Mouse (Mus musculus): ENCODE results near the gene Kmt5a. TPM values are rescaled to one million over a fixed set of nuclear protein-coding genes. Genes with fewer than 3 reads are reported as not detected.
"Not testable (repeated sequence)": the region's sequence is repeated elsewhere in the genome, so short reads cannot be mapped to it uniquely, and the experiment has no call there.

Gene Kmt5a
- polyA plus RNA-seq, 1 experiment from 2014 or later = 12.3 TPM

DNA sequence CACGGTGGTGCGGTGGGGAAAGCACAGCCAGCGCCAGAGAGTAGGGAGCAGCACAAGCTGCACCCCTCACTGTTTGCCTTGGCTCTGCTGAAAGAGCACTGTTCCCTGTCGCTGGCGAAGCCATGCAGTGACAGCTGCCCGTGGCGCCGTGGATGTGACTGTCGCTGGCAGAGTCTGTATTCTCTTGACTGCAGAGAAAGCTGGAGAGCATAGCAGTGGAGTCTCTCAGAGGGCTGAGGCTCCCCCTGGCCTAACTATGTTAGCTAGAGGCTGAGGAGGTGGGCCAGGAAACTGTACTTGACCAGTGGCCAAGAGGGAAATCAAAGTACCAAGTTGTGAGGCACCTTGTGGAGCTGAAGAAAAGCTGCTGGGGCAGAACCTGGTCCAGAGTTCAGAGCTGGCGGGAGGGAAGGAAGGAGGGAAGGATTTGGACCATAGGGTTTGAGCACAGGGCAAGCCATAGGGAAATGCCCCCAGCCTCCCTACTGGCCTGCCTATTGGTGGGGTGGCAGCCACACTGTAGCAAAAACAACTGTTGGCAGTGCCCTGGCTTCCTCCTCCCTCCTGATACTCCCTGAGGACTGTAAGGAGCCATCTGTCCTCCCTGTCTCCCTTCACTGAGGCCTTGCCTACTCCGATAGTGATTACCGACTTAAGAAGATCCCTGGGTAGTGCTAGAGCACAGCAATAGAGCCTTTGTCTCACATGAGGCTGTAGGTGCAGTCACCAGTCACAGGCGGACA is 13.8 kb downstream of the Kmt5a start:
- Histone ChIP-seq H3K9me3 (replicated peaks; ENCODE audit: control insufficient read depth, low read length, poor library complexity, severe bottlenecking) (no peaks in the 10 kb centered on the region), H3K4me1 (ENCODE audit: control insufficient read depth, insufficient read depth, low read length) (no peaks in the 10 kb centered on the region; the same call in 1 of the 2 replicates), H3K27me3 (ENCODE audit: control insufficient read depth, insufficient read depth, low read depth, low read length) (no peaks in the 10 kb centered on the region), H3K9ac (ENCODE audit: low read depth, low read length) (no peak overlapping the region), H3K27ac (ENCODE audit: low read length) (no peak overlapping the region), H3K4me3 (ENCODE audit: low read depth, low read length) (no peak overlapping the region), H3K36me3 (ENCODE audit: control insufficient read depth, insufficient read depth, low read length) (peaks cover 44% of the 10 kb centered on the region), H3K4me2 (ENCODE audit: low read length) (no peak overlapping the region)
- WGBS = 81% methylated on average over 13 of the region's 13 CpGs
- ATAC-seq = no peak

DNA sequence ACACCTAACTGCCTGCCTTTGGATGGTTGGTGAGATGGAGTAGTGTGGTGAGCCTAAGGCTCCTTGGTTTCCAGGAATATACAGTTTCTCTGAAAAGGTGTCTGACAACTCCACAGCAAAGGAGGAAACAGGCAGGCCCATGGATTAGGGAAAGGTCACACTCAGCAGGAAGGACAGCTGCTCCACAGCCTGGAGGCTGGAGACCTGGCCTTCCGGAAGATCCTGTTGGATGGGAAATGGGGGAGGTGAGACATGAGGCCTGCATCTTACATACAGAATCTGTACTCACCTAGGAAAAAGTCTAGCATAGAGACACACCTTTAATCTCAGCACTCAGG is 14.3 kb downstream of the Kmt5a start:
- Histone ChIP-seq H3K4me2 (ENCODE audit: low read length) (no peak overlapping the region), H3K4me1 (ENCODE audit: control insufficient read depth, insufficient read depth, low read length) (no peaks in the 10 kb centered on the region; the same call in 1 of the 2 replicates), H3K36me3 (ENCODE audit: control insufficient read depth, insufficient read depth, low read length) (peaks cover 47% of the 10 kb centered on the region), H3K9ac (ENCODE audit: low read depth, low read length) (no peak overlapping the region), H3K4me3 (ENCODE audit: low read depth, low read length) (no peak overlapping the region), H3K27me3 (ENCODE audit: control insufficient read depth, insufficient read depth, low read depth, low read length) (no peaks in the 10 kb centered on the region), H3K9me3 (replicated peaks; ENCODE audit: control insufficient read depth, low read length, poor library complexity, severe bottlenecking) (no peaks in the 10 kb centered on the region), H3K27ac (ENCODE audit: low read length) (no peak overlapping the region)
- 75% methylated on average over 1 of the region's 1 CpGs for WGBS
- ATAC-seq = no peak

DNA sequence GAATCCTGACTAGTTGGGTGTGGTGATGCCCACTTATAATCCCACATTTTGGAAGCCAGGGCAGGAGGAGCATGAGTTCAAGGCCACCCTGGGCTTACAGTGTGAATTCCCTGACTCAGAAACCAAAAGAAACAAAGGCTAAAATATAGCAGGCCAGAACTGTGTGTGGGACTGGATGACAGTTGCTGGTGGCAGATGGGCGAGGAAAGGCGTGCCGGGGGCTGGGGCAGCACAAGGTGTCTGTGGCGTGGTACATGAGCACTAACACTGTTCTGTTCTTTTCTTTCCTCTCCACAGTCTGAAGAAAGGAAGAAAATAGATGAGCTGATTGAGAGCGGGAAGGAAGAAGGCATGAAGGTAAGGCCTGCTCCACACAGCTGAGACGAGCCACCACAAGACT is 17.0 kb downstream of the Kmt5a start:
- no peaks in the 10 kb centered on the region for H3K27me3 ChIP-seq (ENCODE audit: control insufficient read depth, insufficient read depth, low read depth, low read length)
- H3K27ac ChIP-seq (ENCODE audit: low read length) = no peak overlapping the region
- no peak overlapping the region for H3K4me3 ChIP-seq (ENCODE audit: low read depth, low read length)
- H3K4me1 ChIP-seq (ENCODE audit: control insufficient read depth, insufficient read depth, low read length) = no peaks in the 10 kb centered on the region
- ATAC-seq = no peak
- H3K4me2 ChIP-seq (ENCODE audit: low read length) = no peak overlapping the region
- H3K9ac ChIP-seq (ENCODE audit: low read depth, low read length) = no peak overlapping the region
- 94% methylated on average over 6 of the region's 6 CpGs for WGBS
- peaks cover 43% of the 10 kb centered on the region for H3K36me3 ChIP-seq (ENCODE audit: control insufficient read depth, insufficient read depth, low read length)
- no peaks in the 10 kb centered on the region for H3K9me3 ChIP-seq (replicated peaks; ENCODE audit: control insufficient read depth, low read length, poor library complexity, severe bottlenecking)

DNA sequence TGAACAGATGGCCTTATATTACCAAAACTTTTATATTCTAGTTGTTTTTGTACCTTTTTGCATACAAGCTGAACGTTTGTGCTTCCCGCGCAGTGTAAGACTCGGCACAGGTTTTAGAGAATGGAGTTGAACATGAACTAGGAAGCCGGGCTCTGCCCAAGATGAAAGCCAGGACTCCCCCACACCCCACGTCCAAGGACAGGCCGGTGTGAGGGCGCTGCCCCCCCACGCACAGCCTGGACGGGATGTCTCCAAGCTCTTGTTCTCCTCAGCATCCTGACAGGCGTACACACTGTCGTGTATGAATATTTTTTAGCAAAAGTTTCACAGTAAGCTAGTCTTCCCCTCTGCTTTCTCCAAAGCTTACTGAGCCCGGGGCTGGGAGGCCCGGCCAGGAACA is 21.2 kb downstream of the Kmt5a start:
- not testable (repeated sequence) for H3K4me3 ChIP-seq (ENCODE audit: low read depth, low read length); H3K27ac ChIP-seq (ENCODE audit: low read length); H3K4me1 ChIP-seq (ENCODE audit: control insufficient read depth, insufficient read depth, low read length); H3K4me2 ChIP-seq (ENCODE audit: low read length); H3K9me3 ChIP-seq (replicated peaks; ENCODE audit: control insufficient read depth, low read length, poor library complexity, severe bottlenecking); H3K9ac ChIP-seq (ENCODE audit: low read depth, low read length); ATAC-seq; H3K27me3 ChIP-seq (ENCODE audit: control insufficient read depth, insufficient read depth, low read depth, low read length)
- 97% methylated on average over 14 of the region's 14 CpGs for WGBS
- peaks cover 41% of the 10 kb centered on the region for H3K36me3 ChIP-seq (ENCODE audit: control insufficient read depth, insufficient read depth, low read length)

DNA sequence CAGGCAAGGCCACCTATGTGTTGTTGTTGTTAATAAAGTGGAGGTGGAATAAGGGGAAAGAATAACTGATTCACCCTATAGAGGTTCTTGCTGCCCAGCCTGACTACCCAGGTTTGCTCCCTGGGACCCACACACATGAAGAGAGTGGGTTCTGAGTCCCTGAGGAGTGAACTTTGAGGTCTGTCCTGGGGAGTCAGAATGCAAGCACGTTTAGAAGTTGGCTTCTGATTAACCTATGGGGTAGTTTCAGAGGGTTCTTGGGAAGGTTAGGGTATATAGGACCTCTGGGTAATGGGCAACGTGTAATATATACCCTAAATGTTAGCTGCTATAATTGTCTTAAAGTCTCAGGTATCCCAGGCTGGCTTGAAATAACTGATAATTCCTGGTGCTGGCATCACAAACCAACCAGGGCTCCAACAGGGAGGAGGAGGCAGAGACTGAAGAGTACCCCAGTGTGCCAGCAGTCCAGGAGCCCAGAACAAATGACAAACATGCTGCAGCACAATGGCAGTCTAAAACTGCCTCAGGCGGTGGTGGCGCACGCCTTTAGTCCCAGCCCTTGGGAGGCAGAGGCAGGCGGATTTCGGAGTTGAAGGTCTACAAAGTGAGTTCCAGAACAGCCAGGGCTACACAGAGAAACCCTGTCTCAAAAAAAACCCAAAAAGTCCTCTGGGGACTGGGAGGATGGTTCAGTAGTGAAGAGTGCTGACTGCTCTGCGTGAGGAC is 22.7 kb downstream of the Kmt5a start:
- no peak overlapping the region for H3K4me2 ChIP-seq (ENCODE audit: low read length)
- WGBS = 90% methylated on average over 8 of the region's 8 CpGs
- H3K27me3 ChIP-seq (ENCODE audit: control insufficient read depth, insufficient read depth, low read depth, low read length) = no peaks in the 10 kb centered on the region
- peaks cover 36% of the 10 kb centered on the region for H3K36me3 ChIP-seq (ENCODE audit: control insufficient read depth, insufficient read depth, low read length)
- no peak overlapping the region for H3K9ac ChIP-seq (ENCODE audit: low read depth, low read length)
- no peak overlapping the region for H3K27ac ChIP-seq (ENCODE audit: low read length)
- H3K4me3 ChIP-seq (ENCODE audit: low read depth, low read length) = no peak overlapping the region
- no peaks in the 10 kb centered on the region for H3K9me3 ChIP-seq (replicated peaks; ENCODE audit: control insufficient read depth, low read length, poor library complexity, severe bottlenecking)
- ATAC-seq = no peak
- H3K4me1 ChIP-seq (ENCODE audit: control insufficient read depth, insufficient read depth, low read length) = no peaks in the 10 kb centered on the region

DNA sequence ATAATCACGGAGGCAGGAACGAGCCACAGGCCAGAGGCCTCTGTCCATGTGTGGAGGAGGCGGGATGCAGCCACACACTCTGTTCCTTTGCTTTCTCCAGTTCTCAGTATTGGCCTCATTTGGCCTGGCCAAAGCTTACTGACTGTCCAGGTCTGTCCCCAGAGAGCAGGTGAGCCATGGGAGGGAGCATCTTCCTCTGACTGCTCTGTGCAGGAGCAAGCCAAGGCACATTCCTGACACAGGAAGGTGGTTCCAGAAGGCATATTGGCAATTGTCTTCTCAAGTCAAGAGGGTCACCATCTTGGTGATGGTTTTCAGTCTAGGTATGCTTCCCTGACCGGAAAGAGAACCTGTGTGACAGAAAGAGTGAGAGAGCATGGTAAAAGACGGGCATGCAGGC is 23.7 kb downstream of the Kmt5a start:
- no peak for ATAC-seq
- Histone ChIP-seq H3K9ac (ENCODE audit: low read depth, low read length) (no peak overlapping the region), H3K36me3 (ENCODE audit: control insufficient read depth, insufficient read depth, low read length) (peaks cover 27% of the 10 kb centered on the region), H3K4me1 (ENCODE audit: control insufficient read depth, insufficient read depth, low read length) (no peaks in the 10 kb centered on the region), H3K27me3 (ENCODE audit: control insufficient read depth, insufficient read depth, low read depth, low read length) (no peaks in the 10 kb centered on the region), H3K4me3 (ENCODE audit: low read depth, low read length) (no peak overlapping the region), H3K9me3 (replicated peaks; ENCODE audit: control insufficient read depth, low read length, poor library complexity, severe bottlenecking) (no peaks in the 10 kb centered on the region), H3K4me2 (ENCODE audit: low read length) (no peak overlapping the region), H3K27ac (ENCODE audit: low read length) (no peak overlapping the region)
- WGBS = 93% methylated on average over 5 of the region's 5 CpGs

DNA sequence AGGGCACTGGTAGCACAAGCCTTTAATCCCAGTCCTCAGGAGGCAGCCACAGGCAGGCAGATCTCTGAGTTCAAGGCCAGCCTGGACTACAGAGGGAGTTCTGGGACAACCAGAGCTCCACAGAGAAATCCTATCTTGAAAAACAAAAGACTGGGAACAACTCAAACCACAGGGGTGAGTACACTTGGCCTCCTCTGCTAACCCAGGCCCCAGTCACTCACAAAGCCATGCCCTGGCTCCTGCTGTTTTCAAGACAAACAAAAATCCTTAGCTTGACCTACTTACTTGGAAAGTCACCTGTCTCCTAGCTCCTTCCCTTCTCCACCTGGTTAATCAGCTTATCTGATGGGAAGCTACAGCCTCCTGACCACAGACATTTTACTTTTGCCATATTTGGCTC is 25.2 kb downstream of the Kmt5a start:
- H3K36me3 ChIP-seq (ENCODE audit: control insufficient read depth, insufficient read depth, low read length) = peaks cover 20% of the 10 kb centered on the region
- no peaks in the 10 kb centered on the region for H3K9me3 ChIP-seq (replicated peaks; ENCODE audit: control insufficient read depth, low read length, poor library complexity, severe bottlenecking)
- H3K4me3 ChIP-seq (ENCODE audit: low read depth, low read length) = no peak overlapping the region
- no peak overlapping the region for H3K27ac ChIP-seq (ENCODE audit: low read length)
- H3K4me2 ChIP-seq (ENCODE audit: low read length) = no peak overlapping the region
- no peaks in the 10 kb centered on the region for H3K27me3 ChIP-seq (ENCODE audit: control insufficient read depth, insufficient read depth, low read depth, low read length)
- H3K9ac ChIP-seq (ENCODE audit: low read depth, low read length) = no peak overlapping the region
- H3K4me1 ChIP-seq (ENCODE audit: control insufficient read depth, insufficient read depth, low read length) = no peaks in the 10 kb centered on the region
- no peak for ATAC-seq

DNA sequence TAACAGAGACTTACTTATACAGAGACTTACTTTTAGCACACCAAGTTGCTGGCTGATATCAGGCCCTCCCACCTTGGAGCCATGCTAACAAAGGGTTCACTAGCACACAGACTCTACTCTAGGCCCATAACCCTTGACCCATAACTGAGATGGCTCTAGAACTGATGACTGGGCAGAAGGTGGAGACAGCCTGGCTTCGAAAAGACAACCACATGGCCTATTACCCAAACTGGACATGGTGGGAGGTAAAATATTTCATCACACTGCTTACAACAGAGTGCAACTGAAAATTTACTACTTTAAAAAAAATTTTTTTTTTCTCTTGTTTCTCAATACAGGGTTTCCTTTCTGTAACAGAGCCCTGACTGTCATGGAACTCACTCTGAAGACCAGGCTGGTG is 28.0 kb downstream of the Kmt5a start:
- no peak for ATAC-seq
- no peaks in the 10 kb centered on the region for H3K4me1 ChIP-seq (ENCODE audit: control insufficient read depth, insufficient read depth, low read length)
- WGBS = 100% methylated on average over 1 of the region's 1 CpGs
- H3K9ac ChIP-seq (ENCODE audit: low read depth, low read length) = no peak overlapping the region
- H3K4me3 ChIP-seq (ENCODE audit: low read depth, low read length) = no peak overlapping the region
- H3K36me3 ChIP-seq (ENCODE audit: control insufficient read depth, insufficient read depth, low read length) = peaks cover 16% of the 10 kb centered on the region
- H3K9me3 ChIP-seq (replicated peaks; ENCODE audit: control insufficient read depth, low read length, poor library complexity, severe bottlenecking) = no peaks in the 10 kb centered on the region
- no peak overlapping the region for H3K4me2 ChIP-seq (ENCODE audit: low read length)
- H3K27ac ChIP-seq (ENCODE audit: low read length) = no peak overlapping the region
- H3K27me3 ChIP-seq (ENCODE audit: control insufficient read depth, insufficient read depth, low read depth, low read length) = no peaks in the 10 kb centered on the region

DNA sequence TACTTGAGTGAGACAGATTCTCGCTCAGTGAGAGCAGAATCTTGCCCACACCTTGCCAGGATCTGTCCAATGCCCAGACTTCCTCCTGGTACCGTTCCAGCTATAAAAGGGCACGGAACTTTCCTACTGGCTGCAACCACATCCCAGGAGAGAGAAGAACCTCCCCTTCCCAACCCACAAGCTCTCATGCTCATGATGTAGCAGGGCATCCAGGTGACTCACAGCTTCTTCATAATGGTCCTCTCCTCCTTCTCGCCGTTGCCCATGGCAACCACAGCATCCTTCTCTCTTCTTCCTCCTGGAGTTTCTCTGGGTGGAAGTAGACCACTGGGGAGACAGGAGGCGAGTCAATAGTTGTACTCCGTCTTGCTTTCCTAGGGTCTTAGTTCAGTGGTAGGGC is 28.6 kb downstream of the Kmt5a start:
- H3K4me2 ChIP-seq (ENCODE audit: low read length) = no peak overlapping the region
- ATAC-seq = no peak
- no peak overlapping the region for H3K27ac ChIP-seq (ENCODE audit: low read length)
- no peak overlapping the region for H3K9ac ChIP-seq (ENCODE audit: low read depth, low read length)
- peaks cover 10% of the 10 kb centered on the region; the same call in 1 of the 2 replicates for H3K36me3 ChIP-seq (ENCODE audit: control insufficient read depth, insufficient read depth, low read length)
- no peak overlapping the region for H3K4me3 ChIP-seq (ENCODE audit: low read depth, low read length)
- H3K27me3 ChIP-seq (ENCODE audit: control insufficient read depth, insufficient read depth, low read depth, low read length) = no peaks in the 10 kb centered on the region
- H3K4me1 ChIP-seq (ENCODE audit: control insufficient read depth, insufficient read depth, low read length) = no peaks in the 10 kb centered on the region
- 87% methylated on average over 7 of the region's 7 CpGs for WGBS
- H3K9me3 ChIP-seq (replicated peaks; ENCODE audit: control insufficient read depth, low read length, poor library complexity, severe bottlenecking) = no peaks in the 10 kb centered on the region

Data from midbrain, embryonic 16.5 days (tissue).